Mouse (Mus musculus): Measurements from ENCODE around the gene Trip10. TPM values are rescaled to one million over a fixed set of nuclear protein-coding genes. Genes with fewer than 3 reads are reported as not detected.
A peak's percentile ranks its signal among the peaks of the same experiment; 100 is the strongest.
"Not testable (repeated sequence)": the region's sequence is repeated elsewhere in the genome, so short reads cannot be mapped to it uniquely, and the experiment has no call there.

Trip10 gene
- polyA plus RNA-seq, 1 experiment from 2014 or later, result 43.1 TPM

DNA sequence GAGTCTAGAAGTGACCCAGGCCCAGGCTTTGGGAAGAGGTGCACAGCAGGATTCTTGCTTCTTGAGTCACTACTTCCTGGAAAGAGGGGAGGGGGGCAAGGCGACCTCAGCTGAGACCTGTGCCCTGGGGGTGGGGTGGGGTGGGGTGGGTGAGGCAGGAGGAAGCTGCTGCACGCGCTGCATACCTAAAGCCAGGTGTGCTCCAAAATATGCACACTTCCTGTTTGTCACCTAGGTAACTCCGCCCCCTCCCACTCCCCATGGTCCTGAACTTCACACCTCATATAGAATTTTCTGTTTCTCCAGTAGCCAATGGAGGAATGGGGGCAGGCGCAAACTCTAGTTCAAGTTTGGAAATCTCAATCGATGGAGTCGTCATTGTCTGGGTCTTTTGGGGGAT, 24.6 kb downstream of the Trip10 start:
- Histone ChIP-seq H3K4me2 (no peak overlapping the region), H3K27ac (no peak overlapping the region)
- 28% methylated on average over 7 of the region's 7 CpGs for WGBS

DNA sequence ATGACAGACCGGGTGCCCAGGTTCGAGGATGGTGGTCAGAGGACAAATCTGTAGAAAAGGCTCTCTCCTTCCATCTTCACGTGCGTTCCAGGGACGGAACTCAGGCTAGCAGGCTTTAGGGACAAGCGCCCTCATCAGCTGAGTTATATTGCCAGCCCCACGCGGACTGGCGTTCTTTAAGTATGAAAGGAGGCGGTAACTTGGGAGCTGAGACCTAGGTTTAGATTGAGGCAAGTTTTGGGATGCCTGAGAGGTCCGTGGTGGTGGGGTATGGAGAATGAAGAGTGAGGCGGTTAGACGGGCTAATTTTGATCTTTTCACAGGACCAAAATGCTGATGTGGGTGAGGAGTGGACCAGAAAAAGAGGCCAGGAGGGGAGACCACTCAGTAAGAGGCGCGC, 25.4 kb downstream of the Trip10 start:
- Histone ChIP-seq H3K27ac (peak overlapping the region; percentile 63), H3K4me3 (replicated peaks) (peak overlapping the region; percentile 56), H3K36me3 (no peaks in the 10 kb centered on the region), H3K4me1 (peaks cover 8% of the 10 kb centered on the region), H3K9me3 (no peaks in the 10 kb centered on the region), H3K4me2 (peak overlapping the region; percentile 86), H3K27me3 (replicated peaks) (no peaks in the 10 kb centered on the region), H3K9ac (peak overlapping the region; percentile 41)
- no peak for ATAC-seq (ENCODE audit: insufficient read depth, low FRiP score, low read depth)
- 5% methylated on average over 15 of the region's 15 CpGs for WGBS

More for the DNA sequence above, 24.6 kb downstream of the Trip10 start:
- Histone ChIP-seq H3K27me3 (replicated peaks) (no peaks in the 10 kb centered on the region), H3K4me1 (peaks cover 8% of the 10 kb centered on the region), H3K4me3 (replicated peaks) (no peak overlapping the region), H3K9me3 (no peaks in the 10 kb centered on the region), H3K36me3 (no peaks in the 10 kb centered on the region), H3K9ac (no peak overlapping the region)
- no peak for ATAC-seq (ENCODE audit: insufficient read depth, low FRiP score, low read depth)

DNA sequence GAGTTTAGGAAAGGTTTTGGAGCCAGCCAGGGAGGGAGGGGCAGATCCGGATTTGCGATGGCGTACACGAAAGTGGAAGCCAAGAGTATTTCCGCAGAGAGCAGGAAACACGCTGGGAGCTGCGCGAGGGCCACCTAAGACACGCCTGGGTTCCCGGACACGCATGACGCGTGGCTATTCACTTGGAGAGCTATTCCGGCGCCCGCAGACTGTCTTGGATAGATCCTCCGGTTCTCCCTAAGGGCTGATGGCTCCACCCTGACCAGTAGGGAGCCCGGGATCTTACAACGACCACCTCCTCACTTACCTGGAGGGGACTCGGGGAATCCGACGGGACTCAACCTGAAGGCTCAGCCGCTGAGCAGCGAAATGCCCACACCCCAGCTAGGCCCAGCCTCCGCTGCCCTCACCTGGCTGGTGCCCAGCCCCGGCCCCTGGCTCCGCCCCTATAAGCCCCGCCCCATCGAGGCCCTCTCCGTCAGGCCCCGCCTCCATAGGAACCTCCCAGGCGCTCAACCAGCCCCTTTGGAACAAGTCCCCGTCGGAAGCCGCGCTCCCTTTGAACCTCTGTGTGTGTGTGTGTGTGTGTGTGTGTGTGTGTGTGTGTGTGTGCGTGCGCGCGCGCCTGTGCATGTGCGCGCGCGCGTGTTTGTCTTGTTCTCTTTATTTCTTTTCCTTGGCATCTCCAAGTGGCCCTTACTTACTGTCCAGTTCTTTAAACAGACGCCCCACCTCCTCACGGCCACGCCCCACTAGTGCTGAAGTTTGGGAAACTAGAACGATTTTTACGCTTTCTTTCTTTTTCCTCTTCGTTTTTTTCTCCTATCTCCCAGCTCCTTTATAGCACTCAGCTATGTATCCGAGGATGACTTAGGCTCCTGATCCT, 26.1 kb downstream of the Trip10 start:
- peak overlapping the region; percentile 86 for H3K4me2 ChIP-seq
- peak overlapping the region; percentile 56 for H3K4me3 ChIP-seq (replicated peaks)
- H3K9me3 ChIP-seq, result no peaks in the 10 kb centered on the region
- peak overlapping the region; percentile 41 for H3K9ac ChIP-seq
- peak; percentile 82 for ATAC-seq (ENCODE audit: insufficient read depth, low FRiP score, low read depth)
- peak overlapping the region; percentile 63 for H3K27ac ChIP-seq
- H3K36me3 ChIP-seq, result no peaks in the 10 kb centered on the region
- WGBS, result under 1% methylated on average over 53 of the region's 53 CpGs
- H3K4me1 ChIP-seq, result peaks cover 8% of the 10 kb centered on the region
- H3K27me3 ChIP-seq (replicated peaks), result no peaks in the 10 kb centered on the region

DNA sequence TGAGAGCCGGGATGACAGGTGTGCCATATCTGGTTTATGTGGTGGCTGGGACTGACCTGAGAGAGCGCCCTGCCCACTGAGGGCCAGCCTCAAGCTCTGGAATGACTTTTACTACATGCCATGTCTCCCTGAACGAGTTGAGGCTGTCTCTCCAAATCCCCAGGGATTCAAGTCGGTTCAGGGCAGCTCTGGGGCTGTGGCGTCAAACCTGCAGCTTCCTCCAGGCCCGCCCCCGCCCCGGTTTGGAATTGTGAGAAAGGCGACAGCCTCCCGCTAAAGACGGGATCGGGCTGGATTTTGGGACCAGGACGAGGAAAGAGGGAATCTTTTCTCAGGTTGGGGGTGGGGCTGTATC, 26.7 kb downstream of the Trip10 start:
- WGBS, result under 1% methylated on average over 13 of the region's 13 CpGs
- Histone ChIP-seq H3K4me1 (peaks cover 8% of the 10 kb centered on the region), H3K27ac (0 out of 2 replicates have a peak overlapping the region, but pooled peaks have one; percentile 3), H3K27me3 (replicated peaks) (no peaks in the 10 kb centered on the region), H3K36me3 (no peaks in the 10 kb centered on the region), H3K9ac (no peak overlapping the region), H3K9me3 (no peaks in the 10 kb centered on the region), H3K4me2 (peak overlapping the region; percentile 86), H3K4me3 (replicated peaks) (peak overlapping the region; percentile 56)
- 0 out of 2 replicates have a peak, but pooled peaks have one; percentile 3 for ATAC-seq (ENCODE audit: insufficient read depth, low FRiP score, low read depth)

DNA sequence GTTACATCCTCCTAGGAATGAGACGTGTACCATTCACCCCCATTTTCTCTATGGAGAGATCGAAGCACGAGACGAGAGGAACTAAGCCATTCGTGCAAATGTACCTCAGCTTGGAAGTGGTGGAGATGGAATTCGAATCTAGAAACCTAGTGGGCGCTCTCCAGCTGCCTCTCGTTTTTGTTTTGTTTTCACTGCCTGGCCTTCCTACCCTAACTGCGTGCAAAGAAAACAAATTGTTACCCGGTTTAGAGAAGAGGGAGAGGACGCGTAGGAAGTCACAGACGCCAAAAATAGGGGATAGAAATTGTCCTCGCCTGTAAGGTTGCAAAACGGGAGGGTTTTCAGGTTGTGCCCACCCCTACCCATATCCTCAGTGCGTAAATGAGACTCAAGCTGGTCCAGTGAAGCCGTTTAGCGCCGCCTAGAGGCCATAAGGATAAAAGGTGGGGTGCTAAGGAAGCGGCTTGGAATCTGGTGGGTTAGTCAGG, 27.4 kb downstream of the Trip10 start:
- Histone ChIP-seq H3K36me3 (no peaks in the 10 kb centered on the region), H3K27me3 (replicated peaks) (no peaks in the 10 kb centered on the region), H3K4me1 (peaks cover 8% of the 10 kb centered on the region), H3K9ac (no peak overlapping the region), H3K27ac (0 out of 2 replicates have a peak overlapping the region, but pooled peaks have one; percentile 33), H3K9me3 (no peaks in the 10 kb centered on the region), H3K4me2 (peak overlapping the region; percentile 86), H3K4me3 (replicated peaks) (peak overlapping the region; percentile 56)
- WGBS, result under 1% methylated on average over 20 of the region's 20 CpGs
- ATAC-seq (ENCODE audit: insufficient read depth, low FRiP score, low read depth), result 0 out of 2 replicates have a peak, but pooled peaks have one; percentile 50

DNA sequence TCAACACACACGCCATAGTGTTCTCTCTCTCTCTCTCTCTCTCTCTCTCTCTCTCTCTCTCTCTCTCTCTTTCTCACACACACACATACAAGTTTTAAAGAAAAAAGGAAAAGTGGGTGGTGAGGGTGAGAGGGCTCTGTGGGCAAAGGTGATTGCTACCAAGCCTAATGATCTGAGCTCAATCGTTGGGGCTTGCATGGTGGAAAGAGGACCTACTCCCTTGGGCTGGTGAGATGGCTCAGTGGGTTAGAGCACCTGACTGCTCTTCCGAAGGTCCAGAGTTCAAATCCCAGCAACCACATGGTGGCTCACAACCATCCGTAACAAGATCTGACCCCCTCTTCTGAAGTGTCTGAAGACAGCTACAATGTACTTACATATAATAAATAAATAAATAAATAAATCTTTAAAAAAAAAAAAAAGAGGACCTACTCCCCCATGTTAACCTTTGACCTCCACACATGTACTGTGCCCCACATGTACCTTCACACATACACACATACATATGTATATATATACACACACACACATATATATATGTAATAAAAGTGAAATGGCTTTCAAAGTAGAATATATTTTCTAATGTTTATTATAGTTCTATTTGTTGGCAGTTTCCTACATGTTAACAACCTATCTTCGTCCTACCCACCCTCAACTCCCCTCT, 28.5 kb downstream of the Trip10 start:
- not testable (repeated sequence) for H3K9me3 ChIP-seq; H3K36me3 ChIP-seq; H3K4me1 ChIP-seq; ATAC-seq (ENCODE audit: insufficient read depth, low FRiP score, low read depth); H3K4me3 ChIP-seq (replicated peaks); H3K27ac ChIP-seq; H3K9ac ChIP-seq; H3K27me3 ChIP-seq (replicated peaks); H3K4me2 ChIP-seq
- WGBS, result 80% methylated on average over 5 of the region's 5 CpGs

DNA sequence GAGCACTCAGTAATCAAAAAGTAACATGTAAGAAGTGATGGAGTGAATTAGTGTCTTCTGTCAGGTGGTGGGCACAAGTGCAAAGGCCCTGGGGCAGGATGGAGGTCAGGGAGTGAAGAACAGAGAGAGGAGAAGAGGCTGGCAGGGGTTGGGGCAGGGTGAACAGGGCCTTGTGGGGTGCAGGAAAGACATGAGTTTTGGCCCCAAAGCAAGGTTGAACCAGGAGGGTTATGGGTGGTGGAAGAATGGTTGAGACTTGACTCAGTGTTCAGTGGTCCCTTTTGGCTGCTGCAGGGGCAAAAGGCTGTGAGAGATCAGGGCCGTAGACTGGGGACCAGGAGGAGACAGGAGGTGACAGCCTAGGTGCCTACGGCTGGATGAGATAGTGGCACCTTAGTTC, 29.3 kb downstream of the Trip10 start:
- Histone ChIP-seq H3K9me3 (no peaks in the 10 kb centered on the region), H3K4me1 (peaks cover 8% of the 10 kb centered on the region), H3K27ac (no peak overlapping the region), H3K36me3 (no peaks in the 10 kb centered on the region), H3K9ac (no peak overlapping the region), H3K27me3 (replicated peaks) (no peaks in the 10 kb centered on the region), H3K4me2 (peak overlapping the region; percentile 10; the same call in 1 of the 2 replicates), H3K4me3 (replicated peaks) (no peak overlapping the region)
- WGBS, result 58% methylated on average over 2 of the region's 2 CpGs
- no peak for ATAC-seq (ENCODE audit: insufficient read depth, low FRiP score, low read depth)

DNA sequence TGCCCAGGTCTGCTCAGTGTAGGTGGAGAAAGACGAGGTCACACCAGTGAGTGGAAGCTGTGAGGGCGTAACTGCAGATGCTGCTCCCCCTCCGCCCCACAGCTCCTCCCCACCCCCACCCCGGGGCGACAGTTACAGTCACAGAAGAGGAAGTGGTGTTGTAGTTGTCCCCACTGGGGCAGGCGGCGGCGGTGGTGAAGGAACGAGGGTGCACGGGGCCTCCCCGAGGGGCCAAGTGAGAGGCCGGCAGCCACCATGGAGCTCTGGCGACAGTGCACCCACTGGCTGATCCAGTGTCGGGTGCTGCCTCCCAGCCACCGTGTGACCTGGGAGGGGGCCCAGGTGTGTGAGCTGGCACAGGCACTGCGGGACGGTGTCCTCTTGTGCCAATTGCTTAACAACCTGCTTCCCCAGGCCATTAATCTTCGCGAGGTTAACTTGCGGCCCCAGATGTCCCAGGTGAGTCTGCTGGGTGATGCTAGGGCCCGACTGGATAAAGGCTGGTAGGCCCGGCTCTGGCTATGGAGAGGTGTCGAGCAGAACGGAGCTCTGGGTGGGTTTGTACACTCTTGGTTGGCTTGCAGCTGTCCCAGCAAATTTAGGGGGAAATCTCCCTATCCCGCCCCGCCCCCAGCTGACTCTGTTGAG, 29.8 kb downstream of the Trip10 start, which contains the start of gene Vav1:
TSS of gene Vav1 (plus strand) at position 158 of the 648 bp plus-strand sequence.
- Histone ChIP-seq H3K9me3 (no peaks in the 10 kb centered on the region), H3K27me3 (replicated peaks) (no peaks in the 10 kb centered on the region), H3K4me3 (replicated peaks) (peak within 1 kb of the TSS; percentile 2; the same call in 1 of the 2 replicates), H3K27ac (no peak within 1 kb of the TSS), H3K4me1 (peaks cover 8% of the 10 kb centered on the region), H3K9ac (no peak within 1 kb of the TSS), H3K4me2 (peak within 1 kb of the TSS; percentile 10; the same call in 1 of the 2 replicates), H3K36me3 (no peaks in the 10 kb centered on the region)
- ATAC-seq (ENCODE audit: insufficient read depth, low FRiP score, low read depth), result no peak
- 46% methylated on average over 26 of the region's 26 CpGs for WGBS

DNA sequence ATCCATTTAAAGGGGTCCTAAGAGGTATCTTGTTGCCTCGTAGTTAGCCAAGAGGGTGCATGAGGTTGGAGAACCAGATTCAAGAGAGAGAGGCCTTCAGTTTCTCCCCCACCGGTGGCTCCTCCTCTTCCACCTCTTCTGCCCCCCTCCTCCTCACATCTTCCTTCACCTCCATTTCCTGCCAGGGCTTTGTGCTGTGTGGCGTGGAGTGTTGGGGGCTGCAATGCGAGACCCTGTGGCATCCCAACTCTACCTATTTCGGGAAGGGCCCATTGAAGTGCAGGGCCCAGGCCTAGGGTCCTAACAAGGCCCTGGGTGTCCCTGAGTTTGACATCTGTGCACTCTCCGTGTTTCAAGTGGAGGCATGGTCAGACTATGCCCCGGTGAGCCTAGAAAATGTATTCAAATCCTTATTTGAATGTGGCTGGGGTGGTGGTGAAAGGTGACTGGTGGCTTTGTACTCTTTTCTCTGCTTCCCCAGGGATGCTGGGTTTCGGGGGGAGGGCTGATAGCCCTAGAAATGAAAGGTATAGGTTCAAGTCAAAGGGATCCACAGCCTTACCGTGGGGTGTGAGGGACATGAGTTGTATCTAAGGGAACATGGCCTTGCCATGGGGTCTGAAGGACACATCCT, 30.5 kb downstream of the Trip10 start:
- peak overlapping the region; percentile 2; the same call in 1 of the 2 replicates for H3K4me3 ChIP-seq (replicated peaks)
- H3K27ac ChIP-seq, result no peak overlapping the region
- peaks cover 5% of the 10 kb centered on the region for H3K4me1 ChIP-seq
- 48% methylated on average over 9 of the region's 9 CpGs for WGBS
- no peak for ATAC-seq (ENCODE audit: insufficient read depth, low FRiP score, low read depth)
- no peaks in the 10 kb centered on the region for H3K9me3 ChIP-seq
- H3K36me3 ChIP-seq, result no peaks in the 10 kb centered on the region
- no peak overlapping the region for H3K9ac ChIP-seq
- no peaks in the 10 kb centered on the region for H3K27me3 ChIP-seq (replicated peaks)
- H3K4me2 ChIP-seq, result no peak overlapping the region

DNA sequence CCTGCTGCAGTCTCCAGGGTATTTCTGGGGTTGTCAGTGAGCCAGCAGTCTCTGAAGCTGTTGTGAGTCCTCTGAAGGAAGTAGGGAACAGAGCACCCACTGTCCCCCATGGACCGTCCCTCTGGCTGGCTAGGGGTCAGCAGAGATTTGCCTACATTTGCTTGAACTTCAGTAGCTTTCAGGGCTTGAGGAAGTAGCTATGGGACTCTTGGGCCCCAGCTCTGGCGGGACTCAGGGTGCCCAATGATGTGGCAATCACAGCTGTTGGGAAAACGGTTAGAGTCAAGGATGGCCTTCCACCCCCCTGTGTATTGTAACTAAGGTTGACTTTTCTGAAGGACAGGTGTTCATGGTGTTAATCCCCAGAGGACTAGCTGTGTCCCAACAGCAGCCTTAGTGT, 31.2 kb downstream of the Trip10 start:
- Histone ChIP-seq H3K27me3 (replicated peaks) (no peaks in the 10 kb centered on the region), H3K9me3 (no peaks in the 10 kb centered on the region), H3K4me1 (peaks cover 5% of the 10 kb centered on the region), H3K27ac (no peak overlapping the region), H3K4me3 (replicated peaks) (no peak overlapping the region), H3K9ac (no peak overlapping the region), H3K4me2 (no peak overlapping the region), H3K36me3 (no peaks in the 10 kb centered on the region)
- 58% methylated on average over 3 of the region's 3 CpGs for WGBS
- no peak for ATAC-seq (ENCODE audit: insufficient read depth, low FRiP score, low read depth)

DNA sequence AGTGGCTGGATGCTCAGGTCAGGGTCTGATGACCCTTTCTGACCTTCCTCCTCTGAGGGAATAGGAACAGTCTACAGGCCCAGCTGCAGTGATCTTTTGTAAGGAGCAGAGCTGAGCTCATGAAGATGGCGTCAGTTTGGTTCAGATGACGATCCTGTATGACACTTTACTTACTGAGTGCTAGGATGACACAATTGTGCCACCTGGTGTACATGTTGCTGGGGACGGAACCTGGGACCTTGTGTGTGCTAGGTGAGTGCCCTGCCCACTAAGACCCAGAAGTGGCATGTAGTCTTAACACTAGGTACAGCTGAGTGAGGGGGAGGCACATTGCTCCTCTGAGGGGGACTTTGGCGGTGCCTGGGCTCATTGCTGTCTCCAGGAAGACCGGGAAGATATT, 34.7 kb downstream of the Trip10 start:
- WGBS, result 73% methylated on average over 5 of the region's 5 CpGs
- no peak for ATAC-seq (ENCODE audit: insufficient read depth, low FRiP score, low read depth)

More for the DNA sequence above, 34.7 kb downstream of the Trip10 start:
- Histone ChIP-seq H3K4me2 (no peak overlapping the region), H3K36me3 (no peaks in the 10 kb centered on the region), H3K9me3 (no peaks in the 10 kb centered on the region), H3K4me3 (replicated peaks) (no peak overlapping the region), H3K9ac (no peak overlapping the region), H3K27ac (no peak overlapping the region), H3K27me3 (replicated peaks) (no peaks in the 10 kb centered on the region), H3K4me1 (no peaks in the 10 kb centered on the region)
